Mouse (Mus musculus) stomach, embryonic 16.5 days (tissue): Measurements from ENCODE around the gene Cltrn. TPM values are rescaled to one million over a fixed set of nuclear protein-coding genes. Genes with fewer than 3 reads are reported as not detected.

Experiments used
- ATAC-seq: fragments of 200-750 bp; cut with Nextera tagmentation; 2 replicates; pipeline ENCODE4 v1.8.0; 2017; ENCODE audit warnings: moderate number of reproducible peaks, moderate TSS enrichment; ENCODE audit not compliant: insufficient read depth, low FRiP score
- H3K27ac ChIP-seq: fragments of 300-500 bp; sonication (generic); 2 replicates; pipeline ENCODE4 v1.5.1; 2014; ENCODE audit warnings: low read length
- H3K27me3 ChIP-seq: fragments of 300-500 bp; sonication (generic); 2 replicates; pipeline ENCODE4 v1.6.1; 2014; ENCODE audit warnings: low read length, control low read depth, mixed read lengths; ENCODE audit not compliant: control insufficient read depth, insufficient read depth
- H3K36me3 ChIP-seq: fragments of 300-500 bp; sonication (generic); 2 replicates; pipeline ENCODE4 v1.6.1; 2014; ENCODE audit warnings: low read length; ENCODE audit not compliant: control insufficient read depth, insufficient read depth
- H3K4me1 ChIP-seq: fragments of 300-500 bp; sonication (generic); 2 replicates; pipeline ENCODE4 v1.6.1; 2014; ENCODE audit warnings: low read length, control low read depth, mixed read lengths; ENCODE audit not compliant: control insufficient read depth, insufficient read depth
- H3K4me2 ChIP-seq: fragments of 300-500 bp; sonication (generic); 2 replicates; pipeline ENCODE4 v1.6.1; 2014; ENCODE audit warnings: low read depth, low read length, mixed read lengths
- H3K4me3 ChIP-seq: fragments of 300-500 bp; sonication (generic); replicated peaks from 2 replicates; pipeline ENCODE4 v1.5.1; 2014; ENCODE audit warnings: mild to moderate bottlenecking, low read length
- H3K9ac ChIP-seq: fragments of 300-500 bp; sonication (generic); 2 replicates; pipeline ENCODE4 v1.6.1; 2014; ENCODE audit warnings: low read length
- H3K9me3 ChIP-seq: fragments of 300-500 bp; sonication (generic); replicated peaks from 2 replicates; pipeline ENCODE4 v1.6.1; 2016; ENCODE audit warnings: low read length, control low read depth; ENCODE audit not compliant: control insufficient read depth
- WGBS: fragments of 180-500 bp; shearing (Covaris S2); extraction: QIAGEN DNeasy Blood & Tissue Kit; methylation state at CpG from one replicate; pipeline ENCODE4 v1.1.7; 2014; 5-methylcytosine and 5-hydroxymethylcytosine counted together
- polyA plus RNA-seq: library from polyadenylated mRNA; unstranded; fragments of >200 nt; fragmentation: Nextera tagmentation; extraction: Ambion mirVana; gene quantifications from 2 replicates; pipeline ENCODE4 v1.2.1, GENCODE M21; 2015

The Cltrn gene
- polyA plus RNA-seq, 1 experiment from 2014 or later = 7.2 TPM

- Histone ChIP-seq H3K4me2 (no peak overlapping the region), H3K9ac (no peak overlapping the region), H3K27me3 (no peaks in the 10 kb centered on the region), H3K9me3 (no peaks in the 10 kb centered on the region), H3K27ac (no peak overlapping the region), H3K4me3 (no peak overlapping the region), H3K4me1 (no peaks in the 10 kb centered on the region), H3K36me3 (no peaks in the 10 kb centered on the region)
- 61% methylated on average over 3 of the region's 3 CpGs for WGBS
- ATAC-seq = no peak
Measured at GRCm38 (mm10) chrX:164111146-164111545, 22.5 kb downstream of the Cltrn start.

- 79% methylated on average over 6 of the region's 6 CpGs for WGBS
- Histone ChIP-seq H3K27ac (no peak overlapping the region), H3K9ac (no peak overlapping the region), H3K4me1 (no peaks in the 10 kb centered on the region), H3K4me2 (no peak overlapping the region), H3K27me3 (no peaks in the 10 kb centered on the region), H3K4me3 (no peak overlapping the region), H3K9me3 (no peaks in the 10 kb centered on the region), H3K36me3 (no peaks in the 10 kb centered on the region)
- ATAC-seq = no peak
Measured at GRCm38 (mm10) chrX:164113744-164114143, 25.1 kb downstream of the Cltrn start.

GRCm38 (mm10) chrX:164123942-164124341 is 35.3 kb downstream of the Cltrn start:
- Histone ChIP-seq H3K36me3 (no peaks in the 10 kb centered on the region), H3K4me2 (no peak overlapping the region), H3K9ac (no peak overlapping the region), H3K4me3 (no peak overlapping the region), H3K4me1 (no peaks in the 10 kb centered on the region), H3K27ac (no peak overlapping the region), H3K27me3 (no peaks in the 10 kb centered on the region; the same call in 1 of the 2 replicates), H3K9me3 (no peaks in the 10 kb centered on the region)
- no peak for ATAC-seq
- 87% methylated on average over 3 of the region's 3 CpGs for WGBS

GRCm38 (mm10) chrX:164133531-164133930 is 44.9 kb downstream of the Cltrn start:
- Histone ChIP-seq H3K4me2 (no peak overlapping the region), H3K9ac (no peak overlapping the region), H3K9me3 (no peaks in the 10 kb centered on the region), H3K36me3 (no peaks in the 10 kb centered on the region), H3K27me3 (peaks cover 4% of the 10 kb centered on the region; the same call in 1 of the 2 replicates), H3K4me3 (no peak overlapping the region), H3K27ac (no peak overlapping the region), H3K4me1 (no peaks in the 10 kb centered on the region)
- no peak for ATAC-seq
- 87% methylated on average over 3 of the region's 3 CpGs for WGBS

GRCm38 (mm10) chrX:164135304-164135818 is 46.7 kb downstream of the Cltrn start:
- Histone ChIP-seq H3K9me3 (no peaks in the 10 kb centered on the region), H3K4me2 (no peak overlapping the region), H3K36me3 (no peaks in the 10 kb centered on the region), H3K9ac (no peak overlapping the region), H3K4me1 (no peaks in the 10 kb centered on the region), H3K4me3 (no peak overlapping the region), H3K27me3 (peaks cover 2% of the 10 kb centered on the region; the same call in 1 of the 2 replicates), H3K27ac (no peak overlapping the region)
- WGBS = 69% methylated on average over 4 of the region's 4 CpGs
- ATAC-seq = peak; percentile 37; the same call in 1 of the 2 replicates

- Histone ChIP-seq H3K4me2 (no peak within 1 kb of the TSS), H3K4me1 (no peaks in the 10 kb centered on the region), H3K4me3 (no peak within 1 kb of the TSS), H3K9me3 (no peaks in the 10 kb centered on the region), H3K27ac (no peak within 1 kb of the TSS), H3K27me3 (peaks cover 3% of the 10 kb centered on the region; the same call in 1 of the 2 replicates), H3K36me3 (no peaks in the 10 kb centered on the region), H3K9ac (no peak within 1 kb of the TSS)
- 78% methylated on average over 2 of the region's 2 CpGs for WGBS
- ATAC-seq = no peak
Measured at GRCm38 (mm10) chrX:164139032-164139431, 50.4 kb downstream of the Cltrn start, which contains the start of gene Ace2. Ace2 (plus strand) TSS chrX:164139332.

GRCm38 (mm10) chrX:164145463-164146250 is 57.0 kb downstream of the Cltrn start:
- H3K27ac ChIP-seq = no peak overlapping the region
- no peaks in the 10 kb centered on the region for H3K4me1 ChIP-seq
- no peaks in the 10 kb centered on the region for H3K9me3 ChIP-seq
- no peak overlapping the region for H3K9ac ChIP-seq
- H3K4me3 ChIP-seq = no peak overlapping the region
- peaks cover 3% of the 10 kb centered on the region; the same call in 1 of the 2 replicates for H3K27me3 ChIP-seq
- no peak overlapping the region for H3K4me2 ChIP-seq
- WGBS = 67% methylated on average over 6 of the region's 6 CpGs
- H3K36me3 ChIP-seq = no peaks in the 10 kb centered on the region
- peak; percentile 56; the same call in 1 of the 2 replicates for ATAC-seq

GRCm38 (mm10) chrX:164152703-164153102 is 64.1 kb downstream of the Cltrn start:
- Histone ChIP-seq H3K36me3 (no peaks in the 10 kb centered on the region), H3K4me2 (no peak overlapping the region), H3K27me3 (no peaks in the 10 kb centered on the region), H3K9me3 (no peaks in the 10 kb centered on the region), H3K4me3 (no peak overlapping the region), H3K9ac (no peak overlapping the region), H3K4me1 (no peaks in the 10 kb centered on the region), H3K27ac (no peak overlapping the region)
- ATAC-seq = no peak
- WGBS = 57% methylated on average over 2 of the region's 2 CpGs

- no peaks in the 10 kb centered on the region for H3K9me3 ChIP-seq
- no peak overlapping the region for H3K4me3 ChIP-seq
- no peak for ATAC-seq
- no peak overlapping the region for H3K27ac ChIP-seq
- H3K4me2 ChIP-seq = no peak overlapping the region
- no peak overlapping the region for H3K9ac ChIP-seq
- H3K36me3 ChIP-seq = no peaks in the 10 kb centered on the region
- H3K4me1 ChIP-seq = no peaks in the 10 kb centered on the region
- H3K27me3 ChIP-seq = no peaks in the 10 kb centered on the region
Measured at GRCm38 (mm10) chrX:164153606-164154005, 65.0 kb downstream of the Cltrn start.
